Mouse (Mus musculus) MEL (cell line): Measurements from ENCODE around the gene Npr1. TPM values are rescaled to one million over a fixed set of nuclear protein-coding genes. Genes with fewer than 3 reads are reported as not detected.

Experiments
- DNase-seq: peaks from one replicate; pipeline ENCODE4 v3.0.0; 2011; ENCODE audit warnings: low read depth, low spot score
- H3K27ac ChIP-seq: 2 replicates; pipeline ENCODE4 v1.5.1; 2012; ENCODE audit warnings: low read depth, mild to moderate bottlenecking, control low read depth, low read length, moderate library complexity; ENCODE audit not compliant: control insufficient read depth
- H3K27me3 ChIP-seq, 2 experiments: fragments of 150-350 bp in 1 of 2; sonication (generic) in 1 of 2; 2 replicates each; pipeline ENCODE4 v1.6.1; 2012; ENCODE audit warnings: low read length in 2 of 2, mild to moderate bottlenecking in 2 of 2, improper control_type of control experiment in 1 of 2, moderate library complexity in 1 of 2; ENCODE audit not compliant: insufficient read depth in 2 of 2, control insufficient read depth in 1 of 2
- H3K36me3 ChIP-seq, 2 experiments: 2 replicates each; pipeline ENCODE4 v1.6.1; 2012 to 2014; ENCODE audit warnings: low read length in 2 of 2, improper control_type of control experiment in 1 of 2, inconsistent platforms in 1 of 2, mild to moderate bottlenecking in 1 of 2; ENCODE audit not compliant: insufficient read depth in 2 of 2, control insufficient read depth in 1 of 2
- H3K4me1 ChIP-seq, 2 experiments: fragments of 150-350 bp in 1 of 2; sonication (generic) in 1 of 2; 2 replicates each; pipeline ENCODE4 v1.6.1; 2012; ENCODE audit warnings: low read length in 2 of 2, improper control_type of control experiment in 1 of 2, mild to moderate bottlenecking in 1 of 2; ENCODE audit not compliant: insufficient read depth in 2 of 2, control insufficient read depth in 1 of 2
- H3K4me3 ChIP-seq, 2 experiments: fragments of 150-350 bp in 1 of 2; sonication (generic) in 1 of 2; 2 replicates each; pipeline ENCODE4 v1.5.1; 2012; ENCODE audit warnings: low read depth in 2 of 2, low read length in 2 of 2, mild to moderate bottlenecking in 2 of 2, moderate library complexity in 2 of 2, control low read depth in 1 of 2, improper control_type of control experiment in 1 of 2; ENCODE audit not compliant: control insufficient read depth in 1 of 2, insufficient read depth in 1 of 2
- H3K79me2 ChIP-seq: 2 replicates; pipeline ENCODE4 v1.6.1; 2012; ENCODE audit warnings: mild to moderate bottlenecking, low read length, moderate library complexity; ENCODE audit not compliant: control insufficient read depth, poor library complexity, insufficient read depth
- H3K9ac ChIP-seq: 2 replicates; pipeline ENCODE4 v1.6.1; 2012; ENCODE audit warnings: low read depth, mild to moderate bottlenecking, control low read depth, low read length, moderate library complexity; ENCODE audit not compliant: control insufficient read depth, poor library complexity, severe bottlenecking
- H3K9me3 ChIP-seq: fragments of 150-350 bp; sonication (generic); replicated peaks from 2 replicates; pipeline ENCODE4 v1.6.1; 2012; ENCODE audit warnings: mild to moderate bottlenecking, low read length, improper control_type of control experiment, moderate library complexity; ENCODE audit not compliant: insufficient read depth
- BHLHE40 ChIP-seq: IDR thresholded peaks from 2 replicates; pipeline ENCODE4 v1.6.1; 2012; ENCODE audit warnings: low read depth, mild to moderate bottlenecking, inconsistent platforms, low read length, improper control_type of control experiment, borderline replicate concordance
- CHD2 ChIP-seq: IDR thresholded peaks from 2 replicates; pipeline ENCODE4 v1.6.1; 2011; ENCODE audit warnings: low read length, improper control_type of control experiment
- CTCF ChIP-seq, 3 experiments: IDR thresholded peaks in 2 of 3; conservative IDR thresholded peaks in 1 of 3; 2 replicates each; pipeline ENCODE4 v1.5.1; 2011 to 2012; ENCODE audit warnings: low read length in 3 of 3, low read depth in 2 of 3, mild to moderate bottlenecking in 2 of 3, improper control_type of control experiment in 1 of 3, inconsistent platforms in 1 of 3, mixed read lengths in 1 of 3, moderate library complexity in 1 of 3; ENCODE audit not compliant: control insufficient read depth in 1 of 3, insufficient read depth in 1 of 3, poor library complexity in 1 of 3, severe bottlenecking in 1 of 3
- ELF1 ChIP-seq: IDR thresholded peaks from 2 replicates; pipeline ENCODE4 v1.6.1; 2014; ENCODE audit warnings: low read depth, mild to moderate bottlenecking, inconsistent platforms, low read length, improper control_type of control experiment, moderate library complexity
- EP300 ChIP-seq, 2 experiments: IDR thresholded peaks; 2 replicates each; pipeline ENCODE4 v1.6.1; 2011; ENCODE audit warnings: improper control_type of control experiment in 2 of 2, low read length in 2 of 2, low read depth in 1 of 2, mild to moderate bottlenecking in 1 of 2
- GATA1 ChIP-seq: IDR thresholded peaks from 2 replicates; pipeline ENCODE4 v1.6.1; 2011; ENCODE audit warnings: low read depth, low read length, improper control_type of control experiment
- JUND ChIP-seq: IDR thresholded peaks from 2 replicates; pipeline ENCODE4 v1.6.1; 2011; ENCODE audit warnings: low read depth, mild to moderate bottlenecking, improper control_type of control experiment, low read length
- KAT2A ChIP-seq: conservative IDR thresholded peaks from 2 replicates; pipeline ENCODE4 v1.6.1; 2012; ENCODE audit warnings: low read depth, low read length, improper control_type of control experiment, inconsistent platforms
- MAX ChIP-seq: IDR thresholded peaks from 2 replicates; pipeline ENCODE4 v1.6.1; 2011; ENCODE audit warnings: low read length, improper control_type of control experiment
- MAZ ChIP-seq: IDR thresholded peaks from 2 replicates; pipeline ENCODE4 v1.6.1; 2012; ENCODE audit warnings: low read depth, mild to moderate bottlenecking, inconsistent platforms, low read length, improper control_type of control experiment
- MXI1 ChIP-seq: IDR thresholded peaks from 2 replicates; pipeline ENCODE4 v1.6.1; 2011; ENCODE audit warnings: mild to moderate bottlenecking, low read depth, low read length, improper control_type of control experiment
- MYB ChIP-seq: IDR thresholded peaks from 2 replicates; pipeline ENCODE4 v1.6.1; 2011; ENCODE audit warnings: mild to moderate bottlenecking, low read depth, low read length, improper control_type of control experiment
- NRF1 ChIP-seq: IDR thresholded peaks from 2 replicates; pipeline ENCODE4 v1.6.1; 2014; ENCODE audit warnings: low read depth, mild to moderate bottlenecking, inconsistent platforms, low read length, improper control_type of control experiment, moderate library complexity; ENCODE audit not compliant: poor library complexity, insufficient read depth, severe bottlenecking
- POLR2A ChIP-seq, 2 experiments: IDR thresholded peaks; 2 replicates each; pipeline ENCODE4 v1.6.1; 2011 to 2012; ENCODE audit warnings: low read length in 2 of 2, mild to moderate bottlenecking in 2 of 2, control low read depth in 1 of 2, improper control_type of control experiment in 1 of 2, low read depth in 1 of 2, moderate library complexity in 1 of 2; ENCODE audit not compliant: control insufficient read depth in 1 of 2, insufficient read depth in 1 of 2, poor library complexity in 1 of 2
- POLR2AphosphoS2 ChIP-seq: IDR thresholded peaks from 2 replicates; pipeline ENCODE4 v1.6.1; 2011; ENCODE audit warnings: low read length, improper control_type of control experiment
- RCOR1 ChIP-seq: IDR thresholded peaks from 2 replicates; pipeline ENCODE4 v1.6.1; 2012; ENCODE audit warnings: low read depth, mild to moderate bottlenecking, inconsistent platforms, low read length, improper control_type of control experiment
- SIN3A ChIP-seq: IDR thresholded peaks from 2 replicates; pipeline ENCODE4 v1.6.1; 2012; ENCODE audit warnings: low read length, improper control_type of control experiment, inconsistent platforms
- TAL1 ChIP-seq: IDR thresholded peaks from 2 replicates; pipeline ENCODE4 v1.6.1; 2012; ENCODE audit warnings: mild to moderate bottlenecking, inconsistent platforms, low read length, moderate library complexity, mixed read lengths
- TBP ChIP-seq: IDR thresholded peaks from 2 replicates; pipeline ENCODE4 v1.8.0; 2011; ENCODE audit warnings: low read depth, low read length, improper control_type of control experiment
- TCF12 ChIP-seq: IDR thresholded peaks from 2 replicates; pipeline ENCODE4 v1.6.1; 2014; ENCODE audit warnings: low read depth, mild to moderate bottlenecking, inconsistent platforms, low read length, improper control_type of control experiment, moderate library complexity
- USF1 ChIP-seq: IDR thresholded peaks from 2 replicates; pipeline ENCODE4 v1.6.1; 2014; ENCODE audit warnings: low read depth, mild to moderate bottlenecking, inconsistent platforms, low read length, improper control_type of control experiment, moderate library complexity
- USF2 ChIP-seq, 2 experiments: IDR thresholded peaks; 2 replicates each; pipeline ENCODE4 v1.6.1; 2011 to 2012; ENCODE audit warnings: improper control_type of control experiment in 2 of 2, low read length in 2 of 2, borderline replicate concordance in 1 of 2, inconsistent platforms in 1 of 2, low read depth in 1 of 2, mild to moderate bottlenecking in 1 of 2; ENCODE audit not compliant: insufficient read depth in 1 of 2
- ZC3H11A ChIP-seq: IDR thresholded peaks from 2 replicates; pipeline ENCODE4 v1.6.1; 2012; ENCODE audit warnings: low read depth, mild to moderate bottlenecking, inconsistent platforms, low read length, improper control_type of control experiment
- ZKSCAN1 ChIP-seq: IDR thresholded peaks from 2 replicates; pipeline ENCODE4 v1.6.1; 2012; ENCODE audit warnings: low read depth, mild to moderate bottlenecking, inconsistent platforms, low read length, improper control_type of control experiment, moderate library complexity
- ZMIZ1 ChIP-seq: IDR thresholded peaks from 2 replicates; pipeline ENCODE4 v1.6.1; 2012; ENCODE audit warnings: low read depth, mild to moderate bottlenecking, inconsistent platforms, low read length, improper control_type of control experiment, moderate library complexity
- ZNF384 ChIP-seq: IDR thresholded peaks from 2 replicates; pipeline ENCODE4 v1.6.1; 2012; ENCODE audit warnings: low read depth, mild to moderate bottlenecking, inconsistent platforms, low read length, improper control_type of control experiment
- polyA plus RNA-seq, 2 experiments: library from polyadenylated mRNA; stranded (reverse) in 1 of 2; unstranded in 1 of 2; fragments of >175 nt in 1 of 2; fragments of >200 nt in 1 of 2; gene quantifications; 2 replicates each; pipeline versions ENCODE4 v1.2.1 to v1.2.4; 2012; ENCODE audit warnings: low replicate concordance in 2 of 2, low read depth in 1 of 2; ENCODE audit not compliant: insufficient read length in 2 of 2, insufficient read depth in 1 of 2, missing spikeins in 1 of 2
- total RNA-seq: library from RNA; depleted of rRNA; stranded (reverse); fragments of 300-350 nt; gene quantifications from 2 replicates; pipeline ENCODE4 v1.2.3, GENCODE M21; 2012

Npr1 gene
- total and polyA plus RNA-seq, 3 experiments, result 0.11 TPM; not detected in 2

DNA sequence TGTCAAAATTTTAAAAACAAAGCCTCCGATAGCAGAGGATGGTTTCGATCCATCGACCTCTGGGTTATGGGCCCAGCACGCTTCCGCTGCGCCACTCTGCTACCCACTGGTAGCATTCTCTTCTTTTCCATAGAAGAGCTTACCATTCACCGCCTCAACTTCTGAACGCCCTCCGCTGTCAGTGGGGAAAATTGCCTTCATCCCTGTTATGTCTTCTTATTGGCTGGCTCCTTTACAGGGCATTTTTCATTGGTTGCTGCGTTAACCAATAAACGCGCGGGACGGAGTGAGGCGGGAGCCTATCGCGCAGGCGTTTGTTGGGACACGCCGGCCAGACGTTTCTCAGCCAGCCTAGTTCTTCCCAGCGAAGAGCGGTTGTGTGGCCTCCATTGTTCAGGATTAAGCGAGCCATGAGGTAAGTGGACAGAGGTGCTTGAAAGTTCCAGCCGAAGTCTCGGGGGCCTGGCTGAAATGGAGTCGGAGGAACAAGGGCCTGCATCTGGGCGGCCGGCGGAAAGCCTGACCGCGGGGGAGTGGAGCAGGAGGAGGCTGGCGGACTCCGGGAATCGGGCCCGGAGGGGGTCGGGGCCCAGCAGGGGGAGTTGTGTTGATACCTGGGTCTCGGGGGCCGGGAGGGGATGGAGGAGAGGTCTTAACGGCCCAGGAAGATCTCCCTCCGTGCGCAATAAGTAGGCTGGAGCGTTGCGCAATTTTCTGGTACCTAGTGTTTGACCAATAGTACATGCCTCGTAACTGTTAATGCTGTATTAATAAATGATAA is 10.4 kb upstream of the Npr1 start, which contains the start of gene Ilf2 (continued):
- no peak for TF ChIP-seq BHLHE40
- TF ChIP-seq USF1, result no peak
- no peak for TF ChIP-seq ZC3H11A
- peak; percentile 100 for TF ChIP-seq TBP
- TF ChIP-seq RCOR1, result no peak
- TF ChIP-seq MAZ, result no peak; the same call in 1 of the 2 replicates
- TF ChIP-seq ZMIZ1, result peak; percentile 75
- TF ChIP-seq SIN3A, result peak; percentile 79
- TF ChIP-seq MYB, result no peak
- TF ChIP-seq ELF1, result peak; percentile 86
- no peak for TF ChIP-seq ZKSCAN1
- TF ChIP-seq TCF12, result peak; percentile 69; the same call in 1 of the 2 replicates
- TF ChIP-seq USF2 (IDR thresholded peaks at IDR 0.05; ENCODE audit: borderline replicate concordance in 1 of 2, insufficient read depth in 1 of 2, low read depth in 1 of 2, low read length in 2 of 2), result no peak
- TF ChIP-seq POLR2AphosphoS2, result peak; percentile 97
- TF ChIP-seq EP300 (IDR thresholded peaks at IDR 0.05; ENCODE audit: low read depth in 1 of 2, low read length in 2 of 2), result no peak
- TF ChIP-seq TAL1, result no peak
- peak; percentile 92 to 99 for TF ChIP-seq POLR2A (IDR thresholded peaks at IDR 0.05; ENCODE audit: control insufficient read depth in 1 of 2, insufficient read depth in 1 of 2, low read depth in 1 of 2, low read length in 2 of 2, poor library complexity in 1 of 2)
- TF ChIP-seq MAX, result peak; percentile 66
- peak; percentile 80 for TF ChIP-seq CHD2
- TF ChIP-seq MXI1, result peak; percentile 77; the same call in 1 of the 2 replicates
- TF ChIP-seq KAT2A, result no peak; the same call in 1 of the 2 replicates
- TF ChIP-seq GATA1, result peak; percentile 2; the same call in 1 of the 2 replicates
- TF ChIP-seq JUND, result no peak

DNA sequence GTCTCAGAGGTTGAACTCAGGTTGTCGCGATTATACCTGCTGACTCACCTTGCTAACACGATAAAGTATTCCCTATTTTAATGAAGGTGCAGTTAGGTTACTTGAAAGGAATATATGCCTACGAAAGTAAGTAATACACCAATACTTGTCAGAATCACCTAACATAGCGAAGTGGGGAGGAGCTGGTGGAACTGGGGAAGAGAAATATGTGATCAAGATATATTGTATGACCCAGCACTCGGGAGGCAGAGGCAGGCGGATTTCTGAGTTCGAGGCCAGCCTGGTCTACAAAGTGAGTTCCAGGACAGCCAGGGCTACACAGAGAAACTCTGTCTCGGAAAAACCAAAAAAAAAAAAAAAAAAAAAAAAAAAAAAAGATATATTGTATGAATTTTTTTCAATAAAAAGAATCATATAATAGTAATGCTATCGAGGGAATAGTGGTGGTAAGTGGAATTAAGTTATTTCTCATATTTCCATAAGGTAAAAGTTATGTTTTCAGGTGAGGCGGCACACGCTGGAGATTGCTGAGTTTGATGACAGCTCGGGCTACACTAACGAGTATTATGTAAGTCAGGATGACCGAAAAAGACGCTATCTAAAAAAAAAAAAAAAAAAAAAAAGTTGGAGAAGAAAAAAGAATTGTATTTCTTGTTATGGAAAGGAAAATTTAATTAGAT is 9.6 kb upstream of the Npr1 start:
- peak; percentile 74 for DNase-seq
- TF ChIP-seq ZMIZ1 (no peak), NRF1 (no peak), CTCF (IDR thresholded peaks at IDR 0.05 in 2 of 3, conservative IDR thresholded peaks at IDR 0.05 in 1 of 3; ENCODE audit: control insufficient read depth in 1 of 3, insufficient read depth in 1 of 3, low read depth in 2 of 3, low read length in 3 of 3, poor library complexity in 1 of 3, severe bottlenecking in 1 of 3) (no peak; a peak in 1 of 6 replicates), MAZ (no peak), ZNF384 (peak; percentile 84)
- Histone ChIP-seq H3K4me1 (peaks cover 3 to 18% of the 10 kb centered on the region in 2 experiments; a peak in 2 of 4 replicates), H3K27ac (no peak overlapping the region), H3K27me3 (no peaks in the 10 kb centered on the region), H3K79me2 (peaks cover 24% of the 10 kb centered on the region), H3K36me3 (peaks cover 14 to 26% of the 10 kb centered on the region in 2 experiments), H3K9ac (peak overlapping the region; percentile 28), H3K4me3 (peak overlapping the region; percentile 44 to 48), H3K9me3 (no peaks in the 10 kb centered on the region)
